Comparison of ENCODE assay signal across 8 mouse cellular contexts in genomic region chr7:27330709-27331540, GRCm38 (mm10). TPM values are rescaled to one million over a fixed set of nuclear protein-coding genes. Genes with fewer than 3 reads are reported as not detected.
A peak's percentile ranks its signal among the peaks of the same experiment; 100 is the strongest.
DNase-seq lines count a peak whose midpoint lies in the region; ATAC-seq and TF ChIP-seq lines count a peak whose summit lies in the region.

No protein-coding gene starts in this region.

- peak overlapping the region; percentile 55 for H3K4me3 ChIP-seq in intestine, embryonic 14.5 days (ENCODE audit: low read depth, low read length)
- H3K4me3 ChIP-seq in liver, adult 2 months (ENCODE audit: insufficient read depth, low read depth, low read length): peak overlapping the region; percentile 57
- peak overlapping the region; percentile 79 for H3K4me3 ChIP-seq in stomach, embryonic 14.5 days (ENCODE audit: low read depth, low read length)

- H3K27ac ChIP-seq in intestine, embryonic 14.5 days (ENCODE audit: low read depth): peak overlapping the region; percentile 88
- H3K27ac ChIP-seq in liver, adult 2 months (replicated peaks; ENCODE audit: insufficient read depth, low read depth, low read length): peak overlapping the region; percentile 66
- peak overlapping the region; percentile 98 for H3K27ac ChIP-seq in stomach, embryonic 14.5 days (ENCODE audit: low read length)

- peaks cover 36% of the 10 kb centered on the region for H3K4me1 ChIP-seq in intestine, embryonic 14.5 days (replicated peaks; ENCODE audit: control insufficient read depth, insufficient read depth, low read length)
- H3K4me1 ChIP-seq in liver, adult 2 months (ENCODE audit: control insufficient read depth, insufficient read depth, low read length): peaks cover 2% of the 10 kb centered on the region
- peaks cover 40% of the 10 kb centered on the region for H3K4me1 ChIP-seq in stomach, embryonic 14.5 days (ENCODE audit: control insufficient read depth, insufficient read depth, low read length)

- H3K9ac ChIP-seq in intestine, embryonic 14.5 days (ENCODE audit: low read length): peak overlapping the region; percentile 63
- peak overlapping the region; percentile 36 for H3K9ac ChIP-seq in liver, adult 2 months (ENCODE audit: low read depth, low read length)
- H3K9ac ChIP-seq in stomach, embryonic 14.5 days (replicated peaks; ENCODE audit: low read depth, low read length): peak overlapping the region; percentile 93; the same call in 1 of the 2 replicates

- peaks cover 56% of the 10 kb centered on the region for H3K27me3 ChIP-seq in intestine, embryonic 14.5 days (replicated peaks; ENCODE audit: control insufficient read depth, insufficient read depth, low read length)
- H3K27me3 ChIP-seq in liver, adult 2 months (ENCODE audit: control insufficient read depth, insufficient read depth, low read length): peaks cover 5% of the 10 kb centered on the region
- H3K27me3 ChIP-seq in stomach, embryonic 14.5 days (ENCODE audit: control insufficient read depth, insufficient read depth, low read length): 0 out of 2 replicates have a peak, but pooled peaks cover 4% of the 10 kb centered on the region

- no peak for TF ChIP-seq POLR2A in liver, adult 2 months (IDR thresholded peaks at IDR 0.05; ENCODE audit: extremely low read depth, insufficient read depth, low read length)

- H3K9me3 ChIP-seq in intestine, embryonic 14.5 days (ENCODE audit: control insufficient read depth, low read length): no peaks in the 10 kb centered on the region
- no peaks in the 10 kb centered on the region for H3K9me3 ChIP-seq in stomach, embryonic 14.5 days (ENCODE audit: control insufficient read depth, low read depth, low read length)

- no peak for TF ChIP-seq CTCF in liver, adult 2 months (IDR thresholded peaks at IDR 0.05; ENCODE audit: low read depth, low read length)

- WGBS in intestine, embryonic 14.5 days: under 1% methylated on average over 39 of the region's 39 CpGs
- under 1% methylated on average over 39 of the region's 39 CpGs for WGBS in liver, adult 2 months
- WGBS in stomach, embryonic 14.5 days: 1% methylated on average over 39 of the region's 39 CpGs

- DNase-seq in cerebellum, adult 9-10 months: peak; percentile 61
- no peak for DNase-seq in cerebellum, postnatal 4 days (ENCODE audit: low spot score in 2 of 2)
- peak; percentile 94 for DNase-seq in gastrocnemius, postnatal 25 days
- peak; percentile 94 for DNase-seq in intestine, embryonic 14.5 days (ENCODE audit: low spot score)
- peak; percentile 61 for DNase-seq in liver, adult 2 months (ENCODE audit: extremely low read depth, low read depth, low spot score)
- DNase-seq in monocyte, adult 2 months (ENCODE audit: low read depth in 1 of 2, low spot score in 2 of 2): peak; percentile 32 to 55

- ATAC-seq in common myeloid progenitor, adult 5-6 weeks (replicated peaks; ENCODE audit: low read depth, poor library complexity, severe bottlenecking): peak; percentile 55
- peak; percentile 57 for ATAC-seq in intestine, embryonic 14.5 days (replicated peaks; ENCODE audit: low FRiP score, low TSS enrichment, low read depth)
- peak; percentile 70 for ATAC-seq in stomach, embryonic 14.5 days (ENCODE audit: insufficient number of reproducible peaks, insufficient read depth, low FRiP score, low read depth)

- H3K4me2 ChIP-seq in intestine, embryonic 14.5 days (ENCODE audit: low read length): peak overlapping the region; percentile 62
- peak overlapping the region; percentile 83 for H3K4me2 ChIP-seq in stomach, embryonic 14.5 days (replicated peaks; ENCODE audit: low read depth, low read length)

- H3K79me2 ChIP-seq in liver, adult 2 months (ENCODE audit: control insufficient read depth, insufficient read depth, low read length): no peaks in the 10 kb centered on the region

- peaks cover 16% of the 10 kb centered on the region; the same call in 1 of the 2 replicates for H3K36me3 ChIP-seq in intestine, embryonic 14.5 days (ENCODE audit: control insufficient read depth, insufficient read depth, low read length)
- no peaks in the 10 kb centered on the region for H3K36me3 ChIP-seq in liver, adult 2 months (ENCODE audit: control insufficient read depth, insufficient read depth, low read length)
- peaks cover 24% of the 10 kb centered on the region; the same call in 1 of the 2 replicates for H3K36me3 ChIP-seq in stomach, embryonic 14.5 days (ENCODE audit: control insufficient read depth, insufficient read depth, low read length)

RNA-seq across cellular contexts. Expression of gene Ltbp4, which starts 6.6 kb away (rescaled TPM):
- 0.44 TPM in 1 of 2 replicates, not detected in the other for total RNA-seq in common myeloid progenitor, adult 5-6 weeks (2017)
- 10 to 100 TPM; 69.4 to 77.8 TPM for total RNA-seq in gastrocnemius, postnatal 25 days (2021)
- polyA plus RNA-seq in intestine, embryonic 14.5 days (2014; fragmentation: Nextera tagmentation; extraction: Ambion mirVana): 97.9 and 110 TPM in 2 replicates
- 9.4 and 24.2 TPM in 2 replicates for total RNA-seq in liver, adult 2 months (2014; rRNA removed)
- polyA plus RNA-seq in liver, adult 2 months (2012; rRNA removed): 29.2 and 32.5 TPM in 2 replicates
- 178 and 189 TPM in 2 replicates for polyA plus RNA-seq in stomach, embryonic 14.5 days (2014; fragmentation: Nextera tagmentation; extraction: Ambion mirVana)

RNA-seq across cellular contexts. Expression of gene Shkbp1, which starts 24.9 kb away (rescaled TPM):
- 18.4 and 25.8 TPM in 2 replicates for total RNA-seq in common myeloid progenitor, adult 5-6 weeks (2017)
- total RNA-seq in gastrocnemius, postnatal 25 days (2021): 1 to 10 TPM in 1 of 2 experiments, under 1 TPM in 1; 1.00 to 3.1 TPM
- polyA plus RNA-seq in intestine, embryonic 14.5 days (2014; fragmentation: Nextera tagmentation; extraction: Ambion mirVana): 39.8 and 40.0 TPM in 2 replicates
- 3.6 and 4.4 TPM in 2 replicates for total RNA-seq in liver, adult 2 months (2014; rRNA removed)
- 19.8 and 23.9 TPM in 2 replicates for polyA plus RNA-seq in liver, adult 2 months (2012; rRNA removed)
- 41.5 and 41.6 TPM in 2 replicates for polyA plus RNA-seq in stomach, embryonic 14.5 days (2014; fragmentation: Nextera tagmentation; extraction: Ambion mirVana)

RNA-seq across cellular contexts. Expression of gene Gm20479, which starts 26.3 kb away (rescaled TPM):
- total RNA-seq in common myeloid progenitor, adult 5-6 weeks (2017): 2.2 TPM in 1 of 2 replicates, not detected in the other
- total RNA-seq in gastrocnemius, postnatal 25 days (2021): not detected
- 0.50 and 1.2 TPM in 2 replicates for polyA plus RNA-seq in intestine, embryonic 14.5 days (2014; fragmentation: Nextera tagmentation; extraction: Ambion mirVana)
- not detected in 2 replicates for total RNA-seq in liver, adult 2 months (2014; rRNA removed)
- polyA plus RNA-seq in liver, adult 2 months (2012; rRNA removed): not detected in 2 replicates
- polyA plus RNA-seq in stomach, embryonic 14.5 days (2014; fragmentation: Nextera tagmentation; extraction: Ambion mirVana): 0.53 and 1.9 TPM in 2 replicates

Comparison
In these comparisons a context has a peak if more than half of its experiments do, and no peak if none do; other contexts are left out.
1. DNase-seq: peak in cerebellum, adult 9-10 months (single experiment), gastrocnemius, postnatal 25 days (single experiment), intestine, embryonic 14.5 days (single experiment), liver, adult 2 months (single experiment) and monocyte, adult 2 months (2 of 2); none in cerebellum, postnatal 4 days (0 of 2).
2. H3K9ac ChIP-seq: peak in every context shown above with its lines; median percentile 93 in stomach, embryonic 14.5 days; 63 in intestine, embryonic 14.5 days; 36 in liver, adult 2 months.
3. Peak in every context shown above with its lines, with median percentiles within 50 percentile points of each other: ATAC-seq, H3K27ac ChIP-seq and H3K4me3 ChIP-seq.